Mouse (Mus musculus): ENCODE measurements around the gene Abca1.

The Abca1 gene

GRCm38 (mm10) chr4:53083071-53083470, 76.6 kb downstream of the Abca1 start:
- DNase-seq (ENCODE audit: low spot score), result no peak

DNA sequence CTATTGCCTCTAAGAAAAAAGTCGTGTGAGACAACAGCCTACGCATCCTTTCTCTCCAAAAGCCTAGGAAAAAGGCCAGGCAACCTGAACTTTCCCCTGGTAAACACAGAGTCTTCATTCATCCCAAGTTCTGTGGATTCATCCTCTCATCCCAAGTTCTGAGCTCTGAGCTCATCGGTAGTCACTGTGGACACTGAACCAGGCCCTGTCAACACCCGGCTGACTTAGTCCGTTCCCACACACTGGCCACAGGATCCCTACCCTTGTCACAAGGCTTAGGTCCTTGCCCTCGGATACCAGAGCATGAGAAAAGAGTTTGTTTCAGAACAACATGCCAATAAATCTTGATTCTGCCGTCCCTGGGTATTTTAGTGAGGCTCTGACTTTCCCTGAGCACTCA, 77.2 kb downstream of the Abca1 start:
- DNase-seq (ENCODE audit: low spot score), result no peak

- DNase-seq (ENCODE audit: low spot score), result no peak
Observed at GRCm38 (mm10) chr4:53081851-53082250, 77.8 kb downstream of the Abca1 start.

GRCm38 (mm10) chr4:53080290-53080689, 79.4 kb downstream of the Abca1 start:
- DNase-seq (ENCODE audit: low spot score), result no peak

DNA sequence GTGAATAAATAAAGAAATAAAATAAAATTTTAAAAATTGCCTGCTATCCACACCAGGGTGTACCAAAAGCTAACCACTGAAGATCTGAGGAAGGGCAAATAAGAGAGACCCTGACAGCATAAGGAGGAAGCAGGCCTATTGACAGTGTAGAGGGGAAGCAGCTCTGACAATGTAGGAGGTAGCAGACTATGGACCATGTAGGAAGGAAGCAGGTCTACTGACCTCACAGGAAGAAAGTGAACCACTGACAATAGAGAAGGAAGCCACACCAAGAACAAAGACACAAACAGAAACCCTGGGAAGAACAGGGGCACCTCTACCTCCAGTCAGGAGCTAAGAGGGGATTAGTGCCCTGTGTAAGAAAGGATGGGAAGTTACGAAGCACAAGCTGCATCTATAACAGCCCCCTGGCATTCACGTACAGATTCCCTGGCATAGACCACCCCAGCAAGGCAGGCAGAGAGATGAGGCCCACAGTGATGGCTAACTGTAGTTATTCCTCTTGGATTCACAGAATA, 80.8 kb downstream of the Abca1 start:
- DNase-seq (ENCODE audit: low spot score), result no peak

- no peak for DNase-seq (ENCODE audit: low spot score)
Observed at GRCm38 (mm10) chr4:53076788-53077350, 82.8 kb downstream of the Abca1 start.

DNA sequence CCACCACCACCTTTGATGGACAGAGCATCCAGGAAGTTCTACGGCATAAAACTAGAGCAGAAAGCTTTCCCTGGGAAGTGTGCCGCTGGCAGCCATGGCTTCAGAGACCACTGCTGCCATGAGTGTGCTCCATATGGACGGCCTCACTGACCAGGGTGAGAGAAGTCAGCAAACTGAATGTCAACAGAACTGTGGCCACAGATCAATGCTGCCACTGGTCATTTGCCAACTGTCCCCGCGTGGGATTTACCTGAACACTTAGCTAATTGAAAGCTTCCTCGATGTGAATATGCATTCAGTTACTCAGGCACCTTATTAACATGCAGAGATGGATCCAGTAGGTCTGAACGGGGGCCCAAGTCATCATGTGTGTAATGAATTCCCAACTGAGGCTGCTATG, 86.7 kb downstream of the Abca1 start:
- no peak for DNase-seq (ENCODE audit: low spot score)

- no peak for DNase-seq (ENCODE audit: low spot score)
Observed at GRCm38 (mm10) chr4:53062301-53063008, 97.2 kb downstream of the Abca1 start.

- no peak for DNase-seq (ENCODE audit: low spot score)
Observed at GRCm38 (mm10) chr4:53046238-53047022, 113.3 kb downstream of the Abca1 start.

- no peak for DNase-seq (ENCODE audit: low spot score)
Observed at GRCm38 (mm10) chr4:53045807-53046206, 113.9 kb downstream of the Abca1 start.

- DNase-seq (ENCODE audit: low spot score), result no peak
Observed at GRCm38 (mm10) chr4:53043819-53044218, 115.9 kb downstream of the Abca1 start.

DNA sequence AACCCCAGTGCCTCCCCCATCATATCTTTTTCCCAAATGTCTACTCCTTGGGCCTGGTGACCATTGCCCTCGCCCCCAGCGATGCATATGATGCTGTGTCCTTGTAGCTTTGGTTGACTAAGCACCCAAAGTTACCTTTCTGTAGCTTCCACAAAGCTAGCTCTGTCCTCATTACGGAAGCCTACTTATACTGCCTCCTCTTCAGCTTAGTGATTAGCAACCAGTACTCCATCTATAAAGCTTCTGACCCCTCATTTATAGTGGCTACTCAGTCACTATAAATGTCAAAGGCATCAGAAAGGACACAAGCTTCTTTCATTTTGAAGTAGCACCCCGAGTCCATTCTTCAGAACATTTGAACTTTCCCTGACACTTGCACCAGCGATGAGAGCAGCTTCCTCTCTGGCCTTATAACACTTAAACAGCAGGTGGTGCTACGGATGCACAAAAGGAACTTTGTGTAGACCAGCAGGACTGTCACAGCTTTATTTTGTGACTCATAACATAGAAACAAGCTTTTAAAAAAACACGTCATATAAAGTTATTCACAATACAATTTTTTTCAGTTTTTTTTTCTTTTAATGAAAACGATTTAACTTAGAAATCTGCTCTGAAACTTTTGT, 129.3 kb downstream of the Abca1 start:
- DNase-seq (ENCODE audit: low spot score), result no peak

DNA sequence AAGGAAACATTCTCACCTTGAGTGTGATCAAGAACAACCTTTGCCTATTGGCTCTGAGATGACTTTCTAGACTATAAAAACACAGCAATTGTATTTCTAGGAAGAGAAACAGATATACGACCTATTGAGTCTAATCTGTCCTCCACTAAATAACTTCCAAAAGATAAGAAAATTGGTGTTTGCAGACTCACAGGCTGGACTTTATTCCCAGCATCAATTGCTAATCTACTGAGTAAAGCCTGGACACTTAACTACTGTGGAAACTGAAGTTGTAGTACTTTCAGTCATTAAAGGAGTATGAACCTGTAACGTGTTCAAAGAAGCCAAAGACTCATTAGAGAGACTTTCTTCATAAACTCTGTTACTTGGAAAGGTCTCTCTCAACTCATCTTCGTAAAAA, 131.9 kb downstream of the Abca1 start:
- DNase-seq (ENCODE audit: low spot score), result no peak

DNA sequence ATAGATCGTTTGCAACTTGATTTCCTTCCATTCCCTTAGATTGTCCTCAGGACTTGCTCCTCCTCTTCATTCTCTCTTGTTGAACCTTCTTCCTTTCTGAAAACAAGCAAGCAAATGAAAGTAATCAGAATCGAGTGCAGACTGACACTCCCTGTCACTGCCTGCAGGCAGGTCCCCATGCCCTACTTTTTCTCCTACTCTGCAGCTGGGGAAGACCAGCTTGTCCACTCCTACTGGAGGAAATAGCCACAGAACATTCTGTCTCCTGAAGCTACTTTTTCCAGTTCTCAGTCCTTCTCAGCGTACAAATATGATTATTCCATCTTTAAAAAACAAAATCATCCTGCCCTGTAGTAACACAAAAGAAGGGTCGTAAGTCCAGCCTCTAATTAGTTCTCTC, 135.3 kb downstream of the Abca1 start:
- no peak for DNase-seq (ENCODE audit: low spot score)

DNA sequence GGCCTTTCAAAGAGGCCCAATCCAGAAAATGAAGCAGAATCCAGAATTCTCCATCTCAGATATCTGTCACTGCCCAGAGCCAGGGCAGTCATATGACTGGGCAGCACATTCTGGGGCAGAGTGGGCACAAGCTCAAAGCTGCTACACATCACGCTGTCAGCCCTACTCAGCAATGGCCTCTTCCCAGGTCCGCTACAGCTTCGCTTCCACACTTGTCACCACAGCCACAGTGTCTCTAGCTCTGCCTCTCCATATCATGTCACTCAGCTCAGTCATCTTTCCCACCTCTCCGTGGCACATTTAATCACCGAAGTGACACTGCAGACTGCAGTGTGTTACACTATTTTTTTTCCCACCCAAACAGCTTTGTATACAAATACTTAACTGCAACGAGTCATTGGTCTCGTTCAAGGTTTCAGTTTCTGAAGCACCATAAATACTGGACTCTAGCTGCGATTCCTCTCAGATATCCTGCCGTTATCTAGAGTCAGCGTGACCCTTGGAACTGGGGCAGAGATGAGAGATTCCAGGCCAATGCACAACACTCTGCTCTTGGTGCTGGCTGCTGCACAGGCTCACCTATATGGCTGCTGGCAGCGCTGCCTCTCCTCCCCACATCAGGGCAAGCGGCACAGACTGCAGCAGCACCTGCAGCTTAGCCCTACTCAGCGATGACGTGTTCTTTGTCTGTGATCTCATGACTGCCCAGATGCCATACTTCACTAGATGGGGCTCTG, 136.3 kb downstream of the Abca1 start:
- no peak for DNase-seq (ENCODE audit: low spot score)

DNA sequence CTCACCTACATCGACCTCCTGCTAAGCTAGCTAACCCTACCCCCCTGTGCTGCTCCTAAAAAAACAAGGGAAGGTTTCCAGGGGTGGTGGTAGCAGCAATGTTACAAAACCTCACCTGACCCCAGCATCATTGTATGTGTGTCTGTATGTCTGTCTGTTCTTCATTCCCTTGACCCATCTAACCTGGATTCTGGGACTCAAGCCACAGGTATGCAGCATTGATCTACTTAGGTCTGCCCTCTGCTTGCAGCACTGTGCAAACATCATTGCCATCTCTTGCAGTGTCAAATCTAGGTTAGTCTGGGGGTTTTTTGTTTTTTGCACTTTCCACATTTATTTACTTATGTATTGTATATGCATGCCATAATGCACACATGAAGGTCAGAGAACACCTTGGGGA, 141.3 kb downstream of the Abca1 start:
- no peak for DNase-seq (ENCODE audit: low spot score)

DNA sequence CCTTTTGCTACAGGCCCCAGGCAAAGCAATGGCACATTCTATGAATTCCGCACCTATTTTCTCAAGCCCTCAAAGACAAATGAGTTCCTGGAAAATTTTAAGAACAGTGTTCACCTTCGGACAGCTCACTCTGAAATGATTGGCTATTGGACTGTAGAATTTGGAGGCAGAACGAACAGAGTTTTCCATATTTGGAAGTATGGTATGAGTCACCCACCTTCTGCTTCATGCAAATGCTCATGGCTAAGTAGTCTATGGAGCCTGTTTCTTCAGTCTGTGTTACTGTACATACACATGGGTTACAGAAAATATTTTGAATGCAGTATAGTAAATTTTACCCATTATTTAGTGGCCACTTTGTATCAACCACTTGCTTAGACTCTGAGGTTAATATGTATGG, 144.7 kb downstream of the Abca1 start:
- no peak for DNase-seq (ENCODE audit: low spot score)

- no peak for DNase-seq (ENCODE audit: low spot score)
Observed at GRCm38 (mm10) chr4:53014421-53014820, 145.3 kb downstream of the Abca1 start.

DNA sequence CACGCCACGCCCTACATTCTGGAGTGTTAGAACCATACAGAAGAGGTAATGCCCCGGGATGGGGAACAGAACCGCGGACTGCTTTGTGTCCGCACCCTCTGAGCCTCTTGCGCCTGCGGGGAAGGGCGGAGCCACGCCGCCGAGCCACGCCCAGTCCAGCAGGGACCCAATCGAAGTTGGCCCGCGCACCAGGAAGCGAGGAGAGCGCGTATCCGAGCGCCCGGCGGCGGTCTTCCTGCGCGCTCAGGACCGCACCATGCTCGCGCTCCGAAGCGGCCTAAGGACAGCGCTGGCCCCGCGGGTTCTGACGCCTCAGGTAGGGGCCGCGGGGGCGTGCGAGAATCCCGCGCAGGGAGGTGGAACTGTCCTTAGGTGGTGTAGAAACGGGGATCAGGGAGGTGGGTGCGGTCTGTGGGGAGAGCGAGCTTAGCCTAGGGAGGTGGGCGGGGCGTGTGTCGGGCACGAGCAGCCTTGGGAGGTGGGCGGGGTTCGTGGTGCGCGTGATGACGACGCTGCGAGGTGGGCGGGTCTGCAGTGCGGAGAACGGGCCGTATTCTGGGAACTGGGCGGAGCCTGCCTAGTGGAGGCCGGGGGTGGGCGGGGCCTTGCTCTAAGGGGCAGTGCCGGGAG, 147.8 kb downstream of the Abca1 start, which contains the start of gene Nipsnap3b:
Gene Nipsnap3b (plus strand): TSS at position 149 of the 630 bp plus-strand sequence.
- peak; percentile 94 for DNase-seq (ENCODE audit: low spot score)

DNA sequence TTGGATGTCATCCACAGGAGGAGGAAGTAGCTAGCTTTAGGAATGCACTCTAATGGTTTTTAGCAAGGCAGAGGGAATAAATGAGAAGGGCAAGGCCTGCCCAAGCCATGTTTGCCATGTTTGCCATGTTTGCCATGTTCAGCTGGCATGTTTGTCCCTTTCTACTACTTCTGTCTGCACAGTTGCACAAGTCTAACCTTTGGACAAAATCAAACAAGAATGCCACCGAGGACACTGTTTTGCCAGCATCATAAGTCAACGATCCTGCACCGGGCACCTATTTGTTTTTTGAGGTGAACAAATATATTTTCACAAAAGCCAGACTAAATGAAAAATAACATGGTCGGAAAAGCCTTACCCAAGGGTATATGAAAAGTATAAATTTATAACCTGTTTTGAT, 149.8 kb downstream of the Abca1 start:
- no peak for DNase-seq (ENCODE audit: low spot score)

GRCm38 (mm10) chr4:53009183-53009582, 150.5 kb downstream of the Abca1 start:
- no peak for DNase-seq (ENCODE audit: low spot score)

All from c-Kit-positive CD71-positive TER-119-positive erythroid progenitor cells, embryonic 14.5 days (primary cell).